Mouse (Mus musculus) A20 (cell line): Measurements from ENCODE around the gene Gm2042.
"Not testable (repeated sequence)": the region's sequence is repeated elsewhere in the genome, so short reads cannot be mapped to it uniquely, and the experiment has no call there.

Experiments
- DNase-seq: peaks from one replicate; pipeline ENCODE4 v3.0.0-alpha.2; 2011; ENCODE audit warnings: low read depth, low spot score

The Gm2042 gene

DNA sequence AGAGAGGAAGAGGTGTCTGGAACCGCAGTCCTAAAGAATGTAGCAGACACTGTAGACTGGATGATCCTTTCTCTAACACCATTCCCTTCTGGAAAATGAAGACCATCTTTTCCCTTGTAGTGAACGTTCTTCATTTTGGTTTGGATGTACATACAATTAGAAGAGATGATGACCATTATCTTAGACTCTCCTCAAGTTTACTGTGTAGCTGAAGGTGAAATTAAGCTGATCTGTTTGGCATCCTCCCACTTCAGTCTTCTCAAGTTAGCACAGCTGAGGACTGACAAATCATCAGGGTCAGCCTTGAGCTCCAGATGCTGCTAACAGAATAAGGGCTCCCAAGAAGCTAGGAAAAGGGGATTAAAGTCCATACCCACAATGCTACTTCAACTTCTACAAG, at the start of gene Gm2042:
Gene Gm2042 (plus strand): TSS at position 301 of the 400 bp plus-strand sequence.
- DNase-seq: not testable (repeated sequence)

DNA sequence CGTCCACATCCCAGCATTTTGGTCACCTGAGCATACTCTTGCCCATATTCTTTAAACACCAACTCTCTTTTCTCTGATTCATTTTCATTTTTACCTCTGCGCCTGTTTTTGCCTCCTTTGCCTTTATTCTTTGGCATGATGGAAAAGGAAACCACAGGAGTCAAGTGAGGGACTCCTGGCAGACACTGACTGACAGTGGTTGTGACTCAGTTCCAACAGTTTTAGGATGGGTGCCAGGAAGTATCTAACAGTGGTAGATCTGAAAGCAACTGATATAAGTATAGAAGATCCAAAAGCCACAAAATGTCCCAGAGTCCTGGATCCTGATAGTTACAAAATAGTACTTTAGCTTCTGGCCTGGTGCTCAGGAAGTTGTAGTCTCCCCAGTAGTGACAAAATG, 34.2 kb upstream of the Gm2042 start, which contains the start of gene Gm2035:
Gene Gm2035 (minus strand): TSS at position 137 of the 400 bp plus-strand sequence.
- DNase-seq: not testable (repeated sequence)

DNA sequence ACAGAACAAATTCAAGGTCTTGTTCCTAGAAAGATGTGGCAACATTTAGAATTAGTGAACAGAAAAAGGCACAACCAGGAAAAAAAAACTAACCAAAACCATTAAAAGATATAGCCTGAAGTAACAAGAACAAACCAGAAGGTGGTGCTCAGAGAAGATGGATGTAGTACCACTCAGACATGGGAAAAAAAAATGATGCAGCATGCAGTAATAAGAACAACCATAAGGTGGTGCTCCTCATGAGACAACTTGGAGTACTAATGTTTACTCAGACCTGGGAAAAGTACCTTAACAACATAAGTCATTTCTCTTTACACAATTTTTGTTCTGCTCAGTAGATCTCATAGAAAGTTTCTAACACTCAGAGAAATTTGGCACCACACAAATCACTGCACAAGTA, 30.1 kb downstream of the Gm2042 start:
- peak; percentile 1 for DNase-seq

DNA sequence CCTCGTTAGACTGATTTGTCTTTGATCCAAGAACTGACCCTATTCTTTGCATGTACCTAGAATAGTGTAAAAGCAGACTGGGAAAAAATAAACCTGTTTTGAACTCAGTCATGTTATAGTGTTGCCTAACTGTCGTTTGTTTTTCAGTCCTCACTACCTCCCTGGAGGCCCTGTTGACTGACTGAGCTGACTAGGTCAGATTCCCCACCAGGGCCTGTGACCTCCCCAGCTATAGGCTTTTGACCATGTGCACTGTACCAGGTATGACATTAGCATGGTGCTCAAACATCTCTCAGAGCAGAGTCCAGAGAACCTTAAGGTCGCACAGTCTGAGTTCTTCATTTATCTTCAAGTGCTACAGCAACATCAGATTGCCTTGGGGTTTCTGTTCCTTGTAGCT, 50.2 kb downstream of the Gm2042 start:
- not testable (repeated sequence) for DNase-seq
